Mouse (Mus musculus) forebrain, postnatal 0 days (tissue): Measurements from ENCODE around the gene Zfp791. TPM values are rescaled to one million over a fixed set of nuclear protein-coding genes. Genes with fewer than 3 reads are reported as not detected.
"Not testable (repeated sequence)": the region's sequence is repeated elsewhere in the genome, so short reads cannot be mapped to it uniquely, and the experiment has no call there.

Experiments used
- ATAC-seq: fragments of 200-750 bp; cut with Nextera tagmentation; 2 replicates; pipeline ENCODE4 v1.8.0; 2017; ENCODE audit warnings: mild to moderate bottlenecking, moderate library complexity
- DNase-seq: peaks from one replicate; pipeline ENCODE4 v3.0.0-alpha.2; 2015
- H3K27ac ChIP-seq: fragments of 300-500 bp; sonication (generic); 2 replicates; pipeline ENCODE4 v1.5.1; 2014; ENCODE audit warnings: low read depth, mild to moderate bottlenecking, antibody characterized with exemption, low read length, moderate library complexity, mixed read lengths
- H3K27me3 ChIP-seq: fragments of 300-500 bp; sonication (generic); 2 replicates; pipeline ENCODE4 v1.6.1; 2014; ENCODE audit warnings: mild to moderate bottlenecking, low read length, mixed read lengths; ENCODE audit not compliant: insufficient read depth
- H3K36me3 ChIP-seq: fragments of 300-500 bp; sonication (generic); 2 replicates; pipeline ENCODE4 v1.6.1; 2014; ENCODE audit warnings: mild to moderate bottlenecking, moderate library complexity; ENCODE audit not compliant: insufficient read depth
- H3K4me1 ChIP-seq: fragments of 300-500 bp; sonication (generic); 2 replicates; pipeline ENCODE4 v1.6.1; 2014; ENCODE audit warnings: antibody characterized with exemption; ENCODE audit not compliant: insufficient read depth
- H3K4me2 ChIP-seq: fragments of 300-500 bp; sonication (generic); 2 replicates; pipeline ENCODE4 v1.6.1; 2014; ENCODE audit warnings: low read depth, mild to moderate bottlenecking, moderate library complexity
- H3K4me3 ChIP-seq: fragments of 300-500 bp; sonication (generic); 2 replicates; pipeline ENCODE4 v1.5.1; 2014; ENCODE audit warnings: low read depth, low read length, mixed read lengths
- H3K9ac ChIP-seq: fragments of 300-500 bp; sonication (generic); 2 replicates; pipeline ENCODE4 v1.6.1; 2014; ENCODE audit warnings: mild to moderate bottlenecking
- H3K9me3 ChIP-seq: fragments of 300-500 bp; sonication (generic); 2 replicates; pipeline ENCODE4 v1.6.1; 2016; ENCODE audit warnings: low read length
- CTCF ChIP-seq: sonication (generic); IDR thresholded peaks from 2 replicates; pipeline ENCODE4 v1.5.1; 2016; ENCODE audit warnings: antibody characterized with exemption, control low read depth, low read depth
- WGBS: fragments of 180-500 bp; shearing (Covaris S2); extraction: QIAGEN DNeasy Blood & Tissue Kit; methylation state at CpG from one replicate; pipeline ENCODE4 v1.1.7; 2014; 5-methylcytosine and 5-hydroxymethylcytosine counted together
- polyA plus RNA-seq: library from polyadenylated mRNA; unstranded; fragments of >200 nt; fragmentation: Nextera tagmentation; extraction: Ambion mirVana; gene quantifications from 2 replicates; pipeline ENCODE4 v1.2.1, GENCODE M21; 2015
- total RNA-seq: library from RNA; depleted of rRNA; stranded (reverse); fragments of >200 nt; gene quantifications from 2 replicates; pipeline ENCODE4 v1.2.3, GENCODE M21; 2014

The Zfp791 gene
- total and polyA plus RNA-seq, 2 experiments from 2014 or later, result 2.4 to 2.7 TPM

DNA sequence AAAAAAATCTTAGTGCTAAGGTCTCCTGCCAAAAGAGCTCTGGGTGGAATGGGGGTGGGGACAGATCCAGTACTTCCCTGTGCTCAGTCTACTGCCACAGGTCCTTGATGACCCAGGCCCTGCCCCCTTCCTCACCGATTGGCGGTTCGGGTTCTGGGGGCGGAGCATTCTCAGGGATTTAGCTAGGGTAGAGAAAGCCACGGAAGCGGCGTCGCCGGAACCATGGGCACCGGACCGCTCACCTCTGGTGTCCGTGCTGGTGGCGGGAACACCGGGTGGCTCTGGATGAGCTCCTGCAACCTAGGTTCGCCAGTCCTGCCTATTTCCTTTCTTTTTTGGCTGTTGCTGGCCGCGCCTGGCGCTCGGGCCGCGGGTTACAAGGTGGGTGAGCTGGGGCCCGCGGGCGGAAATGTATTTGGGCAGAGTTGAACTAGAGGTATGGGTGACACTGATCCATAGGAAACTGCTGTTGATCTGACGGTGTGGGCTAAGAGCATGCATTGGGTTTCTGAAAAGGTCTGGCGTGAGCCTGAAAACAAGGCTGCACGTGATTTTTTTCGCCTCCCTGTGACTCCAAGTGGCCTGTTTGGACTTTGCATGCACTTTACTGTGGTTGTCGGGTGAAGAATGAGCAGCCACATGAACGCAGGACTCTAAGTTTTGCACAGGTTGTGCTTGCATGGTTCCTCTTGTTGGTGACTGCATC lies 39.6 kb downstream of the Zfp791 start, which contains the start of gene Man2b1:
TSS of gene Man2b1 (plus strand) at position 163 of the 706 bp plus-strand sequence.
- Histone ChIP-seq H3K9ac (peak within 1 kb of the TSS; percentile 74), H3K27ac (no peak within 1 kb of the TSS), H3K27me3 (no peaks in the 10 kb centered on the region), H3K36me3 (peaks cover 16% of the 10 kb centered on the region), H3K9me3 (no peaks in the 10 kb centered on the region), H3K4me2 (peak within 1 kb of the TSS; percentile 79), H3K4me1 (peaks cover 16% of the 10 kb centered on the region), H3K4me3 (peak within 1 kb of the TSS; percentile 65)
- peak; percentile 84 for DNase-seq
- WGBS, result 3% methylated on average over 30 of the region's 30 CpGs
- ATAC-seq, result peak; percentile 93
- peak; percentile 55 for TF ChIP-seq CTCF

DNA sequence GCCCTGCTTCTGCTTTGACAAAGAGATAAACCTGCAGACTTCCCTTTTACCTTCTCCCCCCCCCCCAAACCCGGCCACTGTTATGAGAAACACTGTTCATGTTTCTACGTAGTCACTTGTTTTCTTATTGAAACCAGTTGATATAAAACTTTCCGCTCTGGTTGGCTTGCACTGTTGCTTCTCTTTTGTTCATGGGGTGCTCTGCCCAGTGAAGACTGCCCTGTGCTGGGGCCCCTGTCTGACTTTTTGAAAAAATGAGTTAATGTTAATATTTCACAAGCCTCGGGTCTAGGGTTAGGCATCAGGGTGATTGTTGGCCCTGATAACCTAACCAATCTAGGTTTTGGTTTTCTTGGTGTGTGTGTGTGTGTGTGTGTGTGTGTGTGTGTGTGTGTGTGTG lies 40.7 kb downstream of the Zfp791 start:
- WGBS, result 92% methylated on average over 4 of the region's 4 CpGs
- not testable (repeated sequence) for H3K9me3 ChIP-seq, H3K9ac ChIP-seq, H3K27me3 ChIP-seq, H3K4me2 ChIP-seq, ATAC-seq, DNase-seq, H3K4me3 ChIP-seq, H3K27ac ChIP-seq, H3K36me3 ChIP-seq
- H3K4me1 ChIP-seq, result peaks cover 16% of the 10 kb centered on the region

DNA sequence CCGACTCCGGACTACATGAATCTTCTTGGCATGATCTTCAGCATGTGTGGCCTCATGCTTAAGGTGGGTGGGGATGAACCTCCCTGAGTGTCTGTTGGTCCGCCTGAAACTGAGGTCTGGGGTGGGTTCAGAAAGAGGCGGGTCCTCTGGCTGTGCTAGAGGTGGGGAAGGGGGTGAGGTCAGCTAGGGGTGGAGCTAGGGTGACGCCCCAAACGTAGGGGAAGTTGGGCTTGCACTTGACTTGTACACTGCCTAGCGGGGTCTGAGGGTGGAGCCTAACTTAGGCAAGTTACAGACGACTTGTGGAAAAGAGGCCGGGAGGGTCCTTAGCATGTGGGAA lies 41.7 kb downstream of the Zfp791 start, which contains the start of gene Wdr83:
TSS of gene Wdr83 (minus strand) at position 91 of the 340 bp plus-strand sequence.
- 3% methylated on average over 9 of the region's 9 CpGs for WGBS
- no peak for DNase-seq
- H3K36me3 ChIP-seq, result peaks cover 9% of the 10 kb centered on the region
- no peaks in the 10 kb centered on the region for H3K27me3 ChIP-seq
- TF ChIP-seq CTCF, result no peak
- H3K9ac ChIP-seq, result peak within 1 kb of the TSS; percentile 78
- peak within 1 kb of the TSS; percentile 83 for H3K4me3 ChIP-seq
- no peak for ATAC-seq
- peak within 1 kb of the TSS; percentile 69 for H3K27ac ChIP-seq
- peak within 1 kb of the TSS; percentile 99 for H3K4me2 ChIP-seq
- H3K9me3 ChIP-seq, result no peaks in the 10 kb centered on the region
- peaks cover 16% of the 10 kb centered on the region for H3K4me1 ChIP-seq

DNA sequence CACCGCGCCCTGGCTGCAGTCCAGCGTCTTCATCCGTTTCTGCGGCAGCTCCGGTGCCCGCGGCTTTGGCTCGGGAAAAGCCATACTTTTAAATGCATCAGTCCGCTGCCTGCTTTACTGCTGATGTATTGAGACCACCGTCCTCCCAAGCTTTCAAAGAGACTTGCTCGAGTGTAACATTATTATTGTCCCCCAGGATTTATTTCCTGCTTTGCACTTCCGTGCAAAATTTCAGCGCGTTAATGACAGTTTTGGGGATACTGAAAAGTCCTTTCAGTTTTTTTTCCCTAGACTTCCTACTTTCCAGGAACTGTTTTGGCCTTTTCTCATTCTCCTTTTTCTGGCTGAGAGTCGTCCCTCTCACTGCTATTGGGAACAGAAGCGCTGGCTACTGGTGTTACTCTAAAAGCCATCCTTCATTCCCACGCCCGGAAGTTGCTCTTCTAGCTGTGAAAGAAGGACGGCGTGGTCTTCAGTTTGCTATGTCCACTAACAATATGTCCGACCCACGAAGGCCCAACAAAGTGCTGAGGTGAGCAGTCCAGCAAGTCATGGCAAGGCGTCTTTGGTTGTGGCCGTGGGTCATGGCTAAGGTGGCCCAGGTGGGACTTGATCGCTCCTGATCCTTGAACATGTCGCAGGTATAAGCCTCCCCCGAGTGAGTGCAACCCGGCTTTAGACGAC lies 42.2 kb downstream of the Zfp791 start, which contains the start of gene Wdr83os:
TSS of gene Wdr83os (plus strand) at position 209 of the 684 bp plus-strand sequence.
- peak within 1 kb of the TSS; percentile 69 for H3K27ac ChIP-seq
- peak within 1 kb of the TSS; percentile 83 for H3K4me3 ChIP-seq
- no peaks in the 10 kb centered on the region for H3K27me3 ChIP-seq
- ATAC-seq, result peak; percentile 32; the same call in 1 of the 2 replicates
- DNase-seq, result peak; percentile 89
- 0 out of 2 replicates have a peak, but pooled peaks have one; percentile 6 for TF ChIP-seq CTCF
- peak within 1 kb of the TSS; percentile 99 for H3K4me2 ChIP-seq
- peak within 1 kb of the TSS; percentile 78 for H3K9ac ChIP-seq
- H3K9me3 ChIP-seq, result no peaks in the 10 kb centered on the region
- under 1% methylated on average over 30 of the region's 30 CpGs for WGBS
- H3K4me1 ChIP-seq, result peaks cover 16% of the 10 kb centered on the region
- peaks cover 14% of the 10 kb centered on the region for H3K36me3 ChIP-seq

DNA sequence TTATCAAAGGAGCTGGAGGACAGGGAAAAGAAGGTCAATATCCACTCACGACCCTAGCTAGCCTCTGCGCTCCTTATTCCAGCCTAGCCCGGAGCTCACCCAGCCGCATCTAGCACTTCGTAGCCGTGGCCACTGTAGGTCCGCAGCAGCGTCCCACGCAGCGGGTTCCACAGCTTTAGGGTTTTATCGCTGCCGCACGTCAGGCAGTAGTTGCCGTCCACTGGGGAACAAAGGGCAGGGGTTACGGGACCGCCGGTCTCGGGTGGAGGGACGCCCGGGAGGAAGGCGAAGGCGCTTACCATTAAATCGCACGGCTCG lies 42.7 kb downstream of the Zfp791 start:
- DNase-seq (peak; percentile 13), ATAC-seq (no peak)
- WGBS, result under 1% methylated on average over 25 of the region's 25 CpGs

DNA sequence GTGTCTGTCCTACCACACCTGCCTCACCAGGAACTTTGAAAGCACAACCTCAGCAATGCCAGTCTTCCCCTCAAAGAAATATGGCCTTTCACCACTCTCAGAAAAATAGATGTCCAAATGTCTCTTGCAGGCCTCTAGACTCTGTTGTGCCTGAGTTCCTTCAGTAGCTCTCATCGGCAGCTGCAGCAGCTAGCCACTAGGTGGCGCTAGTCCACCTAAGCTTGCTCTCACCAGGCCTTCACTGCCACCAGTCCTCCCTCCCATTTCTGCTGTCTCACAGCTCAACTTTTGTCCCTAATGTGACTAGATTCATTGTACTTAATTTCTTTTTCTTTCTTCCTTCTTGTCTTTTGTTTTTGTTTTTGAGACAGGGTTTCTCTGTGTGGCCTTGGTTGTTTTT lies 45.9 kb downstream of the Zfp791 start:
- Histone ChIP-seq H3K4me3 (no peak overlapping the region), H3K36me3 (peaks cover 38% of the 10 kb centered on the region), H3K4me2 (no peak overlapping the region), H3K27ac (no peak overlapping the region), H3K9ac (no peak overlapping the region), H3K4me1 (peaks cover 19% of the 10 kb centered on the region), H3K9me3 (no peaks in the 10 kb centered on the region), H3K27me3 (no peaks in the 10 kb centered on the region)
- 0% methylated on average over 2 of the region's 2 CpGs for WGBS
- DNase-seq (peak; percentile 93), ATAC-seq (peak; percentile 81)
- TF ChIP-seq CTCF, result peak; percentile 97

More for the DNA sequence above, 42.7 kb downstream of the Zfp791 start:
- Histone ChIP-seq H3K9ac (peak overlapping the region; percentile 78), H3K4me2 (peak overlapping the region; percentile 99), H3K4me1 (peaks cover 16% of the 10 kb centered on the region), H3K27me3 (no peaks in the 10 kb centered on the region), H3K27ac (peak overlapping the region; percentile 69), H3K4me3 (peak overlapping the region; percentile 83), H3K9me3 (no peaks in the 10 kb centered on the region), H3K36me3 (peaks cover 19% of the 10 kb centered on the region)
- no peak for TF ChIP-seq CTCF

DNA sequence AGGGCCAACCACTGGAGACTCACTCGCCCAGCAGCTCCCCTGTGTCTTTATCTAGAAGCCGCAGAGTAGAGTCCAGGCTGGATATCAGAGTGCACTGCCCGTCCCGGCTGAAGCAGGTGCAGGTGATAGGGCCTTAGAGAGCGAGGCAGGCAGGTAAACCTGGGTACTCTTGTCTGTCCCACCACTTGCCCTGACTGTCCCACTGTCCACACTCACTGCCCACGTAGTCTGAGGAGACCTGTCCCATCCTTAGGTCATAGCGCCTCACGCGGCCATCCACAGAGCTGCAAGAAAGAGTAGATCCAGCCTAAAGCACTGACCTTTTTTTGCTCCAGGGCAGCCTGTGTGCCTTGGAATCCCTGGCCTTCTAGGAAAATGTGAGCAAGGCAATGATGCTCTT lies 46.9 kb downstream of the Zfp791 start:
- WGBS, result 83% methylated on average over 9 of the region's 9 CpGs
- DNase-seq (no peak), ATAC-seq (no peak)
- no peaks in the 10 kb centered on the region for H3K9me3 ChIP-seq
- H3K36me3 ChIP-seq, result peaks cover 38% of the 10 kb centered on the region
- TF ChIP-seq CTCF, result peak; percentile 54
- H3K9ac ChIP-seq, result no peak overlapping the region
- peaks cover 17% of the 10 kb centered on the region for H3K4me1 ChIP-seq
- no peak overlapping the region for H3K4me2 ChIP-seq
- no peak overlapping the region for H3K27ac ChIP-seq
- no peak overlapping the region for H3K4me3 ChIP-seq
- no peaks in the 10 kb centered on the region for H3K27me3 ChIP-seq
